Mouse (Mus musculus) limb, embryonic 11.5 days (tissue): ENCODE measurements at regions not wholly inside any gene's neighbourhood (a gene's known extent, or its start where the extent isn't known, plus 50 kb on each side); places are given as distances from the start of the nearest gene placed in this dataset.

Source experiments
- ATAC-seq: fragments of 200-750 bp; cut with Nextera tagmentation; 2 replicates; pipeline ENCODE4 v1.8.0; 2017; ENCODE audit warnings: low read depth; ENCODE audit not compliant: insufficient number of reproducible peaks, low FRiP score, low TSS enrichment
- DNase-seq: peaks from one replicate; pipeline ENCODE4 v3.0.0-alpha.2; 2015; ENCODE audit warnings: low spot score
- H3K27ac ChIP-seq: fragments of 300-500 bp; sonication (generic); replicated peaks from 2 replicates; pipeline ENCODE4 v1.5.1; 2014; ENCODE audit warnings: low read depth, mild to moderate bottlenecking, low read length
- H3K27me3 ChIP-seq: fragments of 300-500 bp; sonication (generic); 2 replicates; pipeline ENCODE4 v1.6.1; 2014; ENCODE audit warnings: mild to moderate bottlenecking, low read length, mixed read lengths; ENCODE audit not compliant: control insufficient read depth, insufficient read depth
- H3K36me3 ChIP-seq: fragments of 300-500 bp; sonication (generic); 2 replicates; pipeline ENCODE4 v1.6.1; 2014; ENCODE audit warnings: mild to moderate bottlenecking, low read length, moderate library complexity, mixed read lengths; ENCODE audit not compliant: control insufficient read depth, insufficient read depth
- H3K4me1 ChIP-seq: fragments of 300-500 bp; sonication (generic); 2 replicates; pipeline ENCODE4 v1.6.1; 2014; ENCODE audit warnings: low read length, mixed read lengths; ENCODE audit not compliant: control insufficient read depth, insufficient read depth
- H3K4me2 ChIP-seq: fragments of 300-500 bp; sonication (generic); 2 replicates; pipeline ENCODE4 v1.6.1; 2014; ENCODE audit warnings: low read depth, mild to moderate bottlenecking, moderate library complexity; ENCODE audit not compliant: severe bottlenecking
- H3K4me3 ChIP-seq: fragments of 300-500 bp; sonication (generic); 2 replicates; pipeline ENCODE4 v1.5.1; 2014; ENCODE audit warnings: low read depth, low read length
- H3K9ac ChIP-seq: fragments of 300-500 bp; sonication (generic); 2 replicates; pipeline ENCODE4 v1.6.1; 2014; ENCODE audit warnings: mild to moderate bottlenecking, low read length
- H3K9me3 ChIP-seq: fragments of 300-500 bp; sonication (generic); 2 replicates; pipeline ENCODE4 v1.6.1; 2016; ENCODE audit warnings: low read length; ENCODE audit not compliant: control insufficient read depth
- WGBS: fragments of 180-500 bp; shearing (Covaris S2); extraction: QIAGEN DNeasy Blood & Tissue Kit; methylation state at CpG from one replicate; pipeline ENCODE4 v1.1.7; 2014; 5-methylcytosine and 5-hydroxymethylcytosine counted together

- Histone ChIP-seq H3K36me3 (no peaks in the 10 kb centered on the region), H3K4me2 (no peak overlapping the region), H3K27ac (no peak overlapping the region), H3K9me3 (no peaks in the 10 kb centered on the region), H3K9ac (no peak overlapping the region), H3K4me1 (no peaks in the 10 kb centered on the region), H3K27me3 (no peaks in the 10 kb centered on the region), H3K4me3 (no peak overlapping the region)
- no peak for ATAC-seq
- WGBS = 89% methylated on average over 3 of the region's 3 CpGs
- DNase-seq = no peak
Observed at GRCm38 (mm10) chr15:13375590-13375989, 202.1 kb upstream of the Cdh6 start.

- no peaks in the 10 kb centered on the region for H3K36me3 ChIP-seq
- no peak overlapping the region for H3K4me2 ChIP-seq
- no peak overlapping the region for H3K9ac ChIP-seq
- ATAC-seq (no peak), DNase-seq (no peak)
- no peaks in the 10 kb centered on the region for H3K27me3 ChIP-seq
- no peak overlapping the region for H3K4me3 ChIP-seq
- H3K9me3 ChIP-seq = no peaks in the 10 kb centered on the region
- no peaks in the 10 kb centered on the region for H3K4me1 ChIP-seq
- no peak overlapping the region for H3K27ac ChIP-seq
- 84% methylated on average over 5 of the region's 5 CpGs for WGBS
Observed at GRCm38 (mm10) chr15:13368799-13369198, 195.3 kb upstream of the Cdh6 start.

- H3K27me3 ChIP-seq = no peaks in the 10 kb centered on the region
- H3K4me1 ChIP-seq = no peaks in the 10 kb centered on the region
- no peak overlapping the region for H3K27ac ChIP-seq
- H3K4me2 ChIP-seq = no peak overlapping the region
- H3K36me3 ChIP-seq = no peaks in the 10 kb centered on the region
- no peak overlapping the region for H3K9ac ChIP-seq
- DNase-seq = no peak
- 58% methylated on average over 16 of the region's 16 CpGs for WGBS
- no peak for ATAC-seq
- H3K9me3 ChIP-seq = no peaks in the 10 kb centered on the region
- H3K4me3 ChIP-seq = no peak overlapping the region
Observed at GRCm38 (mm10) chr15:13367291-13367954, 193.9 kb upstream of the Cdh6 start.

- no peaks in the 10 kb centered on the region for H3K4me1 ChIP-seq
- DNase-seq (no peak), ATAC-seq (no peak)
- no peak overlapping the region for H3K27ac ChIP-seq
- H3K36me3 ChIP-seq = no peaks in the 10 kb centered on the region
- no peak overlapping the region for H3K4me2 ChIP-seq
- no peak overlapping the region for H3K9ac ChIP-seq
- 57% methylated on average over 4 of the region's 4 CpGs for WGBS
- H3K4me3 ChIP-seq = no peak overlapping the region
- no peaks in the 10 kb centered on the region for H3K27me3 ChIP-seq
- no peaks in the 10 kb centered on the region for H3K9me3 ChIP-seq
Observed at GRCm38 (mm10) chr15:13366606-13367005, 193.1 kb upstream of the Cdh6 start.

GRCm38 (mm10) chr15:13360741-13361140, 187.3 kb upstream of the Cdh6 start:
- WGBS = 39% methylated on average over 2 of the region's 2 CpGs
- Histone ChIP-seq H3K36me3 (no peaks in the 10 kb centered on the region), H3K9me3 (no peaks in the 10 kb centered on the region), H3K4me1 (no peaks in the 10 kb centered on the region), H3K4me2 (no peak overlapping the region), H3K9ac (no peak overlapping the region), H3K27ac (no peak overlapping the region), H3K27me3 (no peaks in the 10 kb centered on the region), H3K4me3 (no peak overlapping the region)
- ATAC-seq (no peak), DNase-seq (no peak)

GRCm38 (mm10) chr15:13359026-13359425, 185.6 kb upstream of the Cdh6 start:
- 54% methylated on average over 1 of the region's 1 CpGs for WGBS
- Histone ChIP-seq H3K4me3 (no peak overlapping the region), H3K4me2 (no peak overlapping the region), H3K27ac (no peak overlapping the region), H3K9me3 (no peaks in the 10 kb centered on the region), H3K9ac (no peak overlapping the region), H3K4me1 (no peaks in the 10 kb centered on the region), H3K36me3 (no peaks in the 10 kb centered on the region), H3K27me3 (no peaks in the 10 kb centered on the region)
- DNase-seq = no peak
- ATAC-seq = no peak

GRCm38 (mm10) chr15:13350321-13350720, 176.8 kb upstream of the Cdh6 start:
- DNase-seq = no peak
- no peaks in the 10 kb centered on the region for H3K9me3 ChIP-seq
- H3K9ac ChIP-seq = no peak overlapping the region
- H3K36me3 ChIP-seq = no peaks in the 10 kb centered on the region
- H3K4me3 ChIP-seq = no peak overlapping the region
- WGBS = 84% methylated on average over 3 of the region's 3 CpGs
- no peaks in the 10 kb centered on the region for H3K4me1 ChIP-seq
- H3K27me3 ChIP-seq = no peaks in the 10 kb centered on the region
- no peak overlapping the region for H3K27ac ChIP-seq
- ATAC-seq = no peak
- no peak overlapping the region for H3K4me2 ChIP-seq

GRCm38 (mm10) chr15:13336392-13336791, 162.9 kb upstream of the Cdh6 start:
- Histone ChIP-seq H3K9me3 (no peaks in the 10 kb centered on the region), H3K9ac (no peak overlapping the region), H3K36me3 (no peaks in the 10 kb centered on the region), H3K27me3 (no peaks in the 10 kb centered on the region), H3K27ac (no peak overlapping the region), H3K4me1 (no peaks in the 10 kb centered on the region), H3K4me2 (no peak overlapping the region), H3K4me3 (no peak overlapping the region)
- 94% methylated on average over 1 of the region's 1 CpGs for WGBS
- ATAC-seq (no peak), DNase-seq (no peak)

GRCm38 (mm10) chr15:13324439-13324838, 151.0 kb upstream of the Cdh6 start:
- ATAC-seq = no peak
- 16% methylated on average over 2 of the region's 2 CpGs for WGBS
- Histone ChIP-seq H3K36me3 (no peaks in the 10 kb centered on the region), H3K4me2 (no peak overlapping the region), H3K27me3 (no peaks in the 10 kb centered on the region), H3K9ac (no peak overlapping the region), H3K27ac (no peak overlapping the region), H3K4me1 (no peaks in the 10 kb centered on the region), H3K4me3 (no peak overlapping the region), H3K9me3 (no peaks in the 10 kb centered on the region)
- DNase-seq = no peak
